Mouse (Mus musculus): ENCODE measurements around the gene Snx7.

GRCm38 (mm10) chr3:117851278-117852053 is 17.3 kb downstream of the Snx7 start:
- TF ChIP-seq CTCF (IDR thresholded peaks at IDR 0.05; ENCODE audit: low read depth, low read length): no peak
- no peak for TF ChIP-seq POLR2A (IDR thresholded peaks at IDR 0.05; ENCODE audit: extremely low read depth, insufficient read depth, low read length)

Data from liver, adult 2 months (tissue).